Mouse (Mus musculus): ENCODE measurements around the gene Slc29a2.

GRCm38 (mm10) chr19:5037678-5038571 is 14.3 kb downstream of the Slc29a2 start:
- TF ChIP-seq CTCF (IDR thresholded peaks at IDR 0.05; ENCODE audit: low read depth, low read length), result no peak
- TF ChIP-seq POLR2A (IDR thresholded peaks at IDR 0.05; ENCODE audit: extremely low read depth, insufficient read depth, low read length), result no peak

Data from liver, adult 2 months (tissue).